Mouse (Mus musculus) myocyte (in vitro differentiated cells): ENCODE results near the gene Zdhhc19. TPM values are rescaled to one million over a fixed set of nuclear protein-coding genes. Genes with fewer than 3 reads are reported as not detected.

Experiments
- H3K27me3 ChIP-seq: one replicate; pipeline ENCODE4 v1.6.1; 2011; ENCODE audit not compliant: control insufficient read depth, insufficient read depth, insufficient read length
- H3K36me3 ChIP-seq: one replicate; pipeline ENCODE4 v1.6.1; 2011; ENCODE audit not compliant: control insufficient read depth, insufficient read depth
- H3K4me2 ChIP-seq: one replicate; pipeline ENCODE4 v1.6.1; 2011; ENCODE audit warnings: low read depth, control low read depth
- H3K4me3 ChIP-seq: one replicate; pipeline ENCODE4 v1.5.1; 2011; ENCODE audit warnings: mild to moderate bottlenecking, control low read depth, moderate library complexity
- H3K79me2 ChIP-seq: one replicate; pipeline ENCODE4 v1.6.1; 2011; ENCODE audit not compliant: control insufficient read depth, insufficient read depth
- H3ac ChIP-seq: one replicate; pipeline ENCODE4 v1.6.1; 2011; ENCODE audit not compliant: control insufficient read depth, insufficient read length
- CEBPB ChIP-seq: IDR thresholded peaks from 2 replicates; pipeline ENCODE4 v1.6.1; 2011; ENCODE audit warnings: mild to moderate bottlenecking, moderate library complexity; ENCODE audit not compliant: poor library complexity, insufficient read depth, severe bottlenecking
- E2F4 ChIP-seq: IDR thresholded peaks from one replicate; pipeline ENCODE4 v1.6.1; 2011; ENCODE audit warnings: mild to moderate bottlenecking, control low read depth, moderate library complexity; ENCODE audit not compliant: insufficient read depth
- MAX ChIP-seq: IDR thresholded peaks from one replicate; pipeline ENCODE4 v1.6.1; 2011; ENCODE audit warnings: low read depth, mild to moderate bottlenecking, control low read depth
- MYOD1 ChIP-seq, 3 experiments: IDR thresholded peaks; one replicate each; pipeline ENCODE4 v1.6.1; 2011; ENCODE audit warnings: control low read depth in 2 of 3, low read depth in 2 of 3, mild to moderate bottlenecking in 2 of 3, moderate library complexity in 1 of 3; ENCODE audit not compliant: insufficient read length in 2 of 3, control insufficient read depth in 1 of 3
- MYOG ChIP-seq, 3 experiments: IDR thresholded peaks; one replicate each; pipeline ENCODE4 v1.6.1; 2011; ENCODE audit warnings: control low read depth in 2 of 3, low read depth in 2 of 3, mild to moderate bottlenecking in 2 of 3; ENCODE audit not compliant: insufficient read length in 2 of 3, control insufficient read depth in 1 of 3, insufficient read depth in 1 of 3
- POLR2A ChIP-seq: IDR thresholded peaks from one replicate; pipeline ENCODE4 v1.6.1; 2011; ENCODE audit warnings: low read depth, mild to moderate bottlenecking, control low read depth, moderate library complexity; ENCODE audit not compliant: insufficient read length
- POLR2AphosphoS2 ChIP-seq: IDR thresholded peaks from one replicate; pipeline ENCODE4 v1.6.1; 2011; ENCODE audit warnings: low read depth, control low read depth; ENCODE audit not compliant: insufficient read length
- REST ChIP-seq: IDR thresholded peaks from one replicate; pipeline ENCODE4 v1.6.1; 2011; ENCODE audit warnings: mild to moderate bottlenecking, control low read depth, moderate library complexity; ENCODE audit not compliant: insufficient read depth, insufficient read length
- SRF ChIP-seq: IDR thresholded peaks from one replicate; pipeline ENCODE4 v1.6.1; 2011; ENCODE audit warnings: low read depth; ENCODE audit not compliant: control insufficient read depth, insufficient read length
- TCF12 ChIP-seq: IDR thresholded peaks from one replicate; pipeline ENCODE4 v1.6.1; 2011; ENCODE audit warnings: mild to moderate bottlenecking, control low read depth; ENCODE audit not compliant: poor library complexity, insufficient read depth, severe bottlenecking
- TCF3 ChIP-seq: IDR thresholded peaks from one replicate; pipeline ENCODE4 v1.6.1; 2011; ENCODE audit warnings: low read depth, control low read depth; ENCODE audit not compliant: insufficient read length
- USF1 ChIP-seq: IDR thresholded peaks from one replicate; pipeline ENCODE4 v1.6.1; 2011; ENCODE audit warnings: low read depth, mild to moderate bottlenecking, control low read depth, moderate library complexity
- polyA plus RNA-seq: library from polyadenylated mRNA; unstranded; fragments of >200 nt; fragmentation: generic; extraction: Trizol; gene quantifications from one replicate; pipeline ENCODE4 v1.2.1, GENCODE M21; 2012; ENCODE audit warnings: missing spikeins

Zdhhc19 gene
- polyA plus RNA-seq, 1 experiment, result not detected

DNA sequence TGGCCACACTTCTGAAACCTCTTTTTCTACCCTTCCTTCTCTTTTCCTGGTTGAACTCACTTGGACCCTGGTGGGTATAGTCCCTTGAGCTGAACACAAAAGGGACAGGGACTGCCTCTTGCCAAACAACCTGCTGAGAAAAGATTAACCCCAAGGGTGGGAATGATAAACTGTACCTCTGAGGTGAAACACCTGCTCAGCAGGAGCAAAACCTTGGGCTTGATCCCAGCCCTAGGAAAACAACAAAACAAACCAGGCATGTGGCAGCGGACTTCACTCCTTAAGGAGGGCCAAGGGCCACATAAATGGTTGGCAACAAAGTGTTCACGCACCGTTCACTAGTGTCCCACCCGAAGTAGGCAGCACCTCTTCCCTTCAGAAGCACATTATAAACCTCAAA lies 63.4 kb downstream of the Zdhhc19 start:
- no peak overlapping the region for H3K4me3 ChIP-seq
- TF ChIP-seq MAX, result no peak
- TF ChIP-seq CEBPB, result no peak
- TF ChIP-seq SRF, result no peak
- TF ChIP-seq POLR2A, result no peak
- no peak for TF ChIP-seq E2F4
- no peak for TF ChIP-seq TCF3
- TF ChIP-seq MYOD1 (IDR thresholded peaks at IDR 0.05; ENCODE audit: control insufficient read depth in 1 of 3, insufficient read length in 2 of 3, low read depth in 2 of 3), result no peak
- TF ChIP-seq MYOG (IDR thresholded peaks at IDR 0.05; ENCODE audit: control insufficient read depth in 1 of 3, insufficient read depth in 1 of 3, insufficient read length in 2 of 3, low read depth in 2 of 3), result no peak
- no peak overlapping the region for H3K4me2 ChIP-seq

DNA sequence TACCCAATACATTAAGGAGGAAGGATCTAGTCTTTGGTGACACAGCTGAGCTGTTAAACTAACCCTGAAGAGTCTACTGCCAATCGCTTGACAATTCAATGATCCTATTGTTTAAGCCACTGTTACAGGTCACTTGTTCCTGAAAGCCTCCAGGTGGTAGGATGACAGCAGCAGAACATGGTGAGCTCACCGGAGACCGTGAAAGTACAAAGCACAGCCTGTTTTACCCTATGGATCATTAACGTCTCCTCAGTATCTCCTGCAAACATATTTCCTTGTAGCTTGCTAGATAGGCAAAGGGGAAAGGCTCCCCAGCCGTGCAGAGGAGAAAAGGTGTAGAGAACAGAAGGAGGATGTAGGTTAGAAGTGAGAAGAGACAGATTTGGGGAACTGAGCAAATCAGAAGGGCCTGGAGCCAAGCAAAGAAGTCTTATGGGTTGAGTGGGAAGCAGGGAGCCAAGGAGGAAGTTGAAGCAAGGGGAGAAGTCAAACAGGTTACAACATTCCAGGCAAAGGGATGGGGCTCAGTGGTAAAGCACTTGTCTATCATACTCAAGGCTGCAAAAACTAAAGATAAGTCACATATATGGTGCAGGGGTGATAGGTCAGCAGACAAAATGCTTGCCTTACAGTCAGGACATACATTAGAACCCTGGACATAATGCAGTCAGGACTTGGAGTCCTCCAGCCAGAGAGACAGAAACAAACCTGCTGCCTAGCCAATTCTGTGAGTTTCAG lies 67.2 kb downstream of the Zdhhc19 start:
- peaks cover 9% of the 10 kb centered on the region for H3K27me3 ChIP-seq
- H3K36me3 ChIP-seq, result no peaks in the 10 kb centered on the region
- H3K79me2 ChIP-seq, result no peaks in the 10 kb centered on the region
- H3ac ChIP-seq, result no peak overlapping the region
- no peak overlapping the region for H3K4me3 ChIP-seq
- TF ChIP-seq MAX (no peak), REST (no peak), CEBPB (no peak)
- no peak overlapping the region for H3K4me2 ChIP-seq

More for the DNA sequence above, 63.4 kb downstream of the Zdhhc19 start:
- Histone ChIP-seq H3K36me3 (no peaks in the 10 kb centered on the region), H3K27me3 (peaks cover 28% of the 10 kb centered on the region), H3ac (no peak overlapping the region), H3K79me2 (no peaks in the 10 kb centered on the region)

DNA sequence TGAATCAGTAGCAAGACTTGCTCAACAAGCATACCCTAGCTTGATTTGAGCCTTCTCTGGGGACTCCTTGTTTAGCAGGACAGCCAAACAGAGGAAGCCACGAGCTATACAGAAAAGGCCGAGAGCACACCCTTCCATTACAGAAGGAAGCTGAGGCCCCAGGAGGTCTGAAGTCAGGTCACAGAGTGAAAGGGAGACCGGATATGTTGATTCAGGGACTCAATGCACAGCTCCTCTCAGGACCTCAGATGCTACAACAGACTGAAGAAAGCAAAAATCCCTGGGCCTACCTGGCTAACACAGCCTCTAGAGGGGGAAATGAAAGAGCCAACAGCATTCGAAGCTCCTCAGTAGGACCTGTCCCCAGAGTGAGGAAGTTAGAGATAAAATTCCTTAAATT lies 71.2 kb downstream of the Zdhhc19 start:
- H3K4me2 ChIP-seq, result no peak overlapping the region
- no peaks in the 10 kb centered on the region for H3K36me3 ChIP-seq
- H3K27me3 ChIP-seq, result no peaks in the 10 kb centered on the region
- H3K79me2 ChIP-seq, result no peaks in the 10 kb centered on the region
- no peak overlapping the region for H3K4me3 ChIP-seq
- TF ChIP-seq SRF, result no peak
- TF ChIP-seq POLR2A, result no peak
- no peak for TF ChIP-seq CEBPB
- no peak for TF ChIP-seq REST
- no peak for TF ChIP-seq MYOD1 (IDR thresholded peaks at IDR 0.05; ENCODE audit: control insufficient read depth in 1 of 3, insufficient read length in 2 of 3, low read depth in 2 of 3)
- TF ChIP-seq E2F4, result no peak
- TF ChIP-seq MYOG (IDR thresholded peaks at IDR 0.05; ENCODE audit: control insufficient read depth in 1 of 3, insufficient read depth in 1 of 3, insufficient read length in 2 of 3, low read depth in 2 of 3), result no peak
- no peak for TF ChIP-seq TCF3
- no peak overlapping the region for H3ac ChIP-seq

- H3K4me3 ChIP-seq, result no peak overlapping the region
- no peak overlapping the region for H3ac ChIP-seq
- H3K27me3 ChIP-seq, result no peaks in the 10 kb centered on the region
- no peaks in the 10 kb centered on the region for H3K36me3 ChIP-seq
- H3K79me2 ChIP-seq, result no peaks in the 10 kb centered on the region
- H3K4me2 ChIP-seq, result no peak overlapping the region
- no peak for TF ChIP-seq USF1
- TF ChIP-seq MYOD1 (IDR thresholded peaks at IDR 0.05; ENCODE audit: control insufficient read depth in 1 of 3, insufficient read length in 2 of 3, low read depth in 2 of 3), result no peak
- no peak for TF ChIP-seq MYOG (IDR thresholded peaks at IDR 0.05; ENCODE audit: control insufficient read depth in 1 of 3, insufficient read depth in 1 of 3, insufficient read length in 2 of 3, low read depth in 2 of 3)
- TF ChIP-seq TCF3, result no peak
- no peak for TF ChIP-seq REST
- no peak for TF ChIP-seq MAX
- TF ChIP-seq TCF12, result no peak
- TF ChIP-seq CEBPB, result no peak
- TF ChIP-seq E2F4, result no peak
- no peak for TF ChIP-seq POLR2A
- TF ChIP-seq SRF, result no peak
- no peak for TF ChIP-seq POLR2AphosphoS2
Observed at GRCm38 (mm10) chr16:32568401-32568800, 72.3 kb downstream of the Zdhhc19 start.

GRCm38 (mm10) chr16:32570042-32570441 lies 74.0 kb downstream of the Zdhhc19 start:
- H3K27me3 ChIP-seq, result no peaks in the 10 kb centered on the region
- TF ChIP-seq POLR2A, result no peak
- no peak for TF ChIP-seq MAX
- no peak for TF ChIP-seq MYOD1 (IDR thresholded peaks at IDR 0.05; ENCODE audit: control insufficient read depth in 1 of 3, insufficient read length in 2 of 3, low read depth in 2 of 3)
- TF ChIP-seq POLR2AphosphoS2, result no peak
- no peak for TF ChIP-seq TCF3
- TF ChIP-seq E2F4, result no peak
- TF ChIP-seq REST, result no peak
- TF ChIP-seq TCF12, result no peak
- no peak for TF ChIP-seq CEBPB
- no peak for TF ChIP-seq SRF
- TF ChIP-seq USF1, result no peak
- TF ChIP-seq MYOG (IDR thresholded peaks at IDR 0.05; ENCODE audit: control insufficient read depth in 1 of 3, insufficient read depth in 1 of 3, insufficient read length in 2 of 3, low read depth in 2 of 3), result no peak
- H3K4me2 ChIP-seq, result no peak overlapping the region
- H3K36me3 ChIP-seq, result no peaks in the 10 kb centered on the region
- no peak overlapping the region for H3K4me3 ChIP-seq
- H3K79me2 ChIP-seq, result no peaks in the 10 kb centered on the region
- H3ac ChIP-seq, result no peak overlapping the region
